Mouse (Mus musculus): ENCODE measurements around the gene Ubac2. TPM values are rescaled to one million over a fixed set of nuclear protein-coding genes. Genes with fewer than 3 reads are reported as not detected.

Gene Ubac2
- polyA plus RNA-seq, 1 experiment: 47.1 TPM

GRCm38 (mm10) chr14:121884150-121884797 lies 5.9 kb downstream of the Ubac2 start:
- TF ChIP-seq POLR2A (IDR thresholded peaks at IDR 0.05; ENCODE audit: borderline replicate concordance, extremely low read depth, low read depth, low read length) (no peak), CTCF (IDR thresholded peaks at IDR 0.05; ENCODE audit: insufficient read depth, low read length) (no peak)
- Histone ChIP-seq H3K4me1 (ENCODE audit: control insufficient read depth, insufficient read depth, low read length) (peaks cover 3% of the 10 kb centered on the region; the same call in 1 of the 2 replicates), H3K4me3 (replicated peaks; ENCODE audit: extremely low read depth, low read depth, low read length) (no peak overlapping the region)
- DNase-seq: no peak
- 51% methylated on average over 6 of the region's 6 CpGs for WGBS

- WGBS: 76% methylated on average over 6 of the region's 6 CpGs
- no peak for DNase-seq
- Histone ChIP-seq H3K4me1 (ENCODE audit: control insufficient read depth, insufficient read depth, low read length) (peaks cover 2% of the 10 kb centered on the region; the same call in 1 of the 2 replicates), H3K4me3 (replicated peaks; ENCODE audit: extremely low read depth, low read depth, low read length) (no peak overlapping the region)
- TF ChIP-seq CTCF (IDR thresholded peaks at IDR 0.05; ENCODE audit: insufficient read depth, low read length): no peak
- no peak for TF ChIP-seq POLR2A (IDR thresholded peaks at IDR 0.05; ENCODE audit: borderline replicate concordance, extremely low read depth, low read depth, low read length)
Measured at GRCm38 (mm10) chr14:121893747-121894146, 15.3 kb downstream of the Ubac2 start.

GRCm38 (mm10) chr14:121894511-121895135 lies 16.2 kb downstream of the Ubac2 start:
- no peak for DNase-seq
- TF ChIP-seq POLR2A (IDR thresholded peaks at IDR 0.05; ENCODE audit: borderline replicate concordance, extremely low read depth, low read depth, low read length): no peak
- WGBS: 65% methylated on average over 5 of the region's 5 CpGs
- peaks cover 2% of the 10 kb centered on the region for H3K4me1 ChIP-seq (ENCODE audit: control insufficient read depth, insufficient read depth, low read length)
- no peak overlapping the region for H3K4me3 ChIP-seq (replicated peaks; ENCODE audit: extremely low read depth, low read depth, low read length)

- 86% methylated on average over 4 of the region's 4 CpGs for WGBS
- TF ChIP-seq CTCF (IDR thresholded peaks at IDR 0.05; ENCODE audit: insufficient read depth, low read length): no peak
- TF ChIP-seq POLR2A (IDR thresholded peaks at IDR 0.05; ENCODE audit: borderline replicate concordance, extremely low read depth, low read depth, low read length): no peak
Measured at GRCm38 (mm10) chr14:121895316-121895715, 16.9 kb downstream of the Ubac2 start.

GRCm38 (mm10) chr14:121896126-121897090 lies 18.0 kb downstream of the Ubac2 start:
- H3K4me3 ChIP-seq (replicated peaks; ENCODE audit: extremely low read depth, low read depth, low read length): no peak overlapping the region
- TF ChIP-seq POLR2A (IDR thresholded peaks at IDR 0.05; ENCODE audit: borderline replicate concordance, extremely low read depth, low read depth, low read length): no peak
- TF ChIP-seq CTCF (IDR thresholded peaks at IDR 0.05; ENCODE audit: insufficient read depth, low read length): no peak
- WGBS: 50% methylated on average over 6 of the region's 6 CpGs
- DNase-seq: no peak
- peaks cover 5% of the 10 kb centered on the region for H3K4me1 ChIP-seq (ENCODE audit: control insufficient read depth, insufficient read depth, low read length)

More at GRCm38 (mm10) chr14:121895316-121895715, 16.9 kb downstream of the Ubac2 start:
- no peak for DNase-seq
- H3K4me1 ChIP-seq (ENCODE audit: control insufficient read depth, insufficient read depth, low read length): peaks cover 5% of the 10 kb centered on the region
- H3K4me3 ChIP-seq (replicated peaks; ENCODE audit: extremely low read depth, low read depth, low read length): no peak overlapping the region

GRCm38 (mm10) chr14:121897773-121898172 lies 19.4 kb downstream of the Ubac2 start:
- H3K4me3 ChIP-seq (replicated peaks; ENCODE audit: extremely low read depth, low read depth, low read length): no peak overlapping the region
- peaks cover 5% of the 10 kb centered on the region for H3K4me1 ChIP-seq (ENCODE audit: control insufficient read depth, insufficient read depth, low read length)
- WGBS: 72% methylated on average over 2 of the region's 2 CpGs
- no peak for DNase-seq
- no peak for TF ChIP-seq CTCF (IDR thresholded peaks at IDR 0.05; ENCODE audit: insufficient read depth, low read length)
- TF ChIP-seq POLR2A (IDR thresholded peaks at IDR 0.05; ENCODE audit: borderline replicate concordance, extremely low read depth, low read depth, low read length): no peak

GRCm38 (mm10) chr14:121898509-121898908 lies 20.1 kb downstream of the Ubac2 start:
- TF ChIP-seq POLR2A (IDR thresholded peaks at IDR 0.05; ENCODE audit: borderline replicate concordance, extremely low read depth, low read depth, low read length) (no peak), CTCF (IDR thresholded peaks at IDR 0.05; ENCODE audit: insufficient read depth, low read length) (no peak)

GRCm38 (mm10) chr14:121899071-121899470 lies 20.7 kb downstream of the Ubac2 start:
- Histone ChIP-seq H3K4me1 (ENCODE audit: control insufficient read depth, insufficient read depth, low read length) (peaks cover 12% of the 10 kb centered on the region), H3K4me3 (replicated peaks; ENCODE audit: extremely low read depth, low read depth, low read length) (no peak overlapping the region)
- no peak for TF ChIP-seq CTCF (IDR thresholded peaks at IDR 0.05; ENCODE audit: insufficient read depth, low read length)
- TF ChIP-seq POLR2A (IDR thresholded peaks at IDR 0.05; ENCODE audit: borderline replicate concordance, extremely low read depth, low read depth, low read length): no peak
- DNase-seq: no peak
- 50% methylated on average over 3 of the region's 3 CpGs for WGBS

More at GRCm38 (mm10) chr14:121898509-121898908, 20.1 kb downstream of the Ubac2 start:
- Histone ChIP-seq H3K4me3 (replicated peaks; ENCODE audit: extremely low read depth, low read depth, low read length) (no peak overlapping the region), H3K4me1 (ENCODE audit: control insufficient read depth, insufficient read depth, low read length) (peaks cover 7% of the 10 kb centered on the region)
- 81% methylated on average over 11 of the region's 11 CpGs for WGBS
- no peak for DNase-seq

- no peak for DNase-seq
- TF ChIP-seq POLR2A (IDR thresholded peaks at IDR 0.05; ENCODE audit: borderline replicate concordance, extremely low read depth, low read depth, low read length) (no peak), CTCF (IDR thresholded peaks at IDR 0.05; ENCODE audit: insufficient read depth, low read length) (no peak)
- 86% methylated on average over 6 of the region's 6 CpGs for WGBS
- peaks cover 15% of the 10 kb centered on the region for H3K4me1 ChIP-seq (ENCODE audit: control insufficient read depth, insufficient read depth, low read length)
- H3K4me3 ChIP-seq (replicated peaks; ENCODE audit: extremely low read depth, low read depth, low read length): no peak overlapping the region
Measured at GRCm38 (mm10) chr14:121901511-121901910, 23.1 kb downstream of the Ubac2 start.

Measured in lung, adult 2 months (tissue).